Mouse (Mus musculus): ENCODE results near the gene Kifap3.
A peak's percentile ranks its signal among the peaks of the same experiment; 100 is the strongest.
"Not testable (repeated sequence)": the region's sequence is repeated elsewhere in the genome, so short reads cannot be mapped to it uniquely, and the experiment has no call there.

The Kifap3 gene

DNA sequence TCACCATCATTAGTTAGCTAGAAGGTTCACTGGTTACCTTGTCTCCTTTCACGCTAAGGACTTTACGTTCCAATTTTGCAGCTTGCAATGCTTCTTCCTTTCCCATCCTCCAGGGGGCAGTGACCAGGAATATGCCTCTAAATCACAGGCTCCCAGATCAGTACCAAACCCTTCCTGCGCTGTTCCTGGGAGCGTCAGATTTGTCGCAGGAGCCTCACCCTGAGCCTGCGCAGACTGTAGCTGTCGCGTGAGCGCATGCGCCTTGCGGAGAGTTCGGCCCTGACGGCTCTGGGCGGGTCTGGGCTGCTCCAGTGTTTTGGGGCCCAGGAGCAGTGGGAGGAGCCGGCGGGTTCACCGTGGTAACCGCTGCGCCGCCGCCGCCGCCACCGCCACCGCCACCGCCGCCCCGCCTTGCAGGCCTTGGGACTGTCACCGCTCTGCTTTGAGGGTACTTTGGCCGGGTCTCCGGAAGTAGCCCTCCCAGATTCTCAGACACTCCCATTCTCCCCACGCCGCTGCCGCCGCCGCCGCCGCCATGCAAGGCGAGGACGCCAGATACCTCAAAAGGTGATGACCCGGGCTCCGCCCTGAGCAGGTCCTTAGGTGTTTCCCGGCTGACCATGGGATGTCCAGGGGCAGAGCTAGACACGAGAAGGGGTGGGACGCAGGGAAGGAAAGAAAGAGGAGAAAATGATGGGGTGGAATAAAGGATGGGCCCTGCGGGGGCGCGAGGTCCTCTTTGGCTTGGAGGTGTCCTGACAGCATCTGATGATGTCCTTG is at the start of gene Kifap3:
TSS of gene Kifap3 (plus strand) at position 248 of the 780 bp plus-strand sequence.
- DNase-seq = peak; percentile 98

DNA sequence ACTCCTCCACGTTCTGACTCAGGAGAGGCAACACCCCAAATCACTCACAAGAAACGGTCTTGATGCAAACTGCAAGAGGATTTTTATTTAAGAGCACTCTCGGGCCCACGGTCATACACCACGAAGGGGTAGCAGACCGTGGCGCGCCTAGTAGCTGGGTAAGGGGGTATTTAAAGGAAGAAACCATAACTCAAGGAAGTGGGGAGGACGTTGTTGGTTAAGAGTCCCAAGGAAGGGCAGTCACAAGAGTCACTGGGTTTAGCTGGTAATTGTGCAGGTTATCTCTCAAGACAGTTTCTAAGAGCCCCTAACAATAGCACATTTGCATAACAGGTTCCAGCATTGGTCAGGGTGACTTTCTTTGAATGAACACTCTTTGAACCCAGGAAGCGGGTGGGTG is 48.2 kb upstream of the Kifap3 start:
- DNase-seq = not testable (repeated sequence)

DNA sequence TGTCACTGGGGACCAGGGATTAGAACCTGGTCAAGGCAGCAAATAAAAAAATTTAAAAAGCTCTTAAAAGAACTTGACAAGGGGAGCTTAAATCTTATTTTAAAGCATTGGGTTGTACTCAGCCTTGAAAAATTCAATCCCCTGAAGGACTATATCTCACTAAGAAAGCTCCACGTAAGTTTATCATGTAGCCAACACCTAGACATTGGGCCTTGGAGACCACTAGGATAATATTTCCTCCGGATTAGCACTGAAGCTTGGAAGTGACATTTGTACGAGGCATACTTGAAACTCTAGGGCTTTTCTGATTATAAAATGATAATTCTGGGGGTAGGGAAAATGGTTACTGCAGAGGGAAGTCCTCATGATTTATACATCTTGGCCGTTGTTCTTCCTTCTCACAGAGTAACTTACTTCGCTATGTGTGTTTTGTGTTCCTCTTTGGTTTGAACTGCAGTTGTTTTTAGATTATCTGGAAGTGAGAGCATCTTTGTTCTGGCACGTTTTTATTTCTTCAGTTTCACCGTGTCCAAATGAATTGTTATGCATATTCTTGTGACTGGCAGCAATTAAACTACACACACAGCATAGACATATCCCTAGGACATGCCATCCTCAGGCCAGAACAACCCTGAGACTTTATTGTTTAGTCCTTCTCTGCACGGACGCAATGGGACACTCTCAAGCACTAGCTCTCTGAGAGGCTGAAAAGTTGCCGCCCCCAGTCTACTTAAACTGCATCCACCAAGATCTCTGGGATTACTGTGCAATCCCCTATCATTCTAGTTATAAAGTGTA is 42.7 kb upstream of the Kifap3 start:
- peak; percentile 19 for DNase-seq

DNA sequence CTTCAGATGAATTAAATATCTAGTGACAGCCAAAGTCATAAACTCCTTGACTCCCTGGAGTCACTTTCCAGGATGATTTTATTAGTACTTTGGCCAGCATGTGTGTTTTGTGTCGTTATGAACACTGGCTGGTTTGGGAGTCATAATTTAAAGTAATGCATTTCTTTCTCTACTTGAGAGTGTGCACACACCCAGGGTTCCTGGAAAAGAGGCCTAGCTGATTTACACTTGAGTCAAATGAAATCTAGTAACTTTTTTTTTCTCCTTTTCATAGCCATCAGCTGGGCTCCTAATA is 42.2 kb upstream of the Kifap3 start:
- no peak for DNase-seq

DNA sequence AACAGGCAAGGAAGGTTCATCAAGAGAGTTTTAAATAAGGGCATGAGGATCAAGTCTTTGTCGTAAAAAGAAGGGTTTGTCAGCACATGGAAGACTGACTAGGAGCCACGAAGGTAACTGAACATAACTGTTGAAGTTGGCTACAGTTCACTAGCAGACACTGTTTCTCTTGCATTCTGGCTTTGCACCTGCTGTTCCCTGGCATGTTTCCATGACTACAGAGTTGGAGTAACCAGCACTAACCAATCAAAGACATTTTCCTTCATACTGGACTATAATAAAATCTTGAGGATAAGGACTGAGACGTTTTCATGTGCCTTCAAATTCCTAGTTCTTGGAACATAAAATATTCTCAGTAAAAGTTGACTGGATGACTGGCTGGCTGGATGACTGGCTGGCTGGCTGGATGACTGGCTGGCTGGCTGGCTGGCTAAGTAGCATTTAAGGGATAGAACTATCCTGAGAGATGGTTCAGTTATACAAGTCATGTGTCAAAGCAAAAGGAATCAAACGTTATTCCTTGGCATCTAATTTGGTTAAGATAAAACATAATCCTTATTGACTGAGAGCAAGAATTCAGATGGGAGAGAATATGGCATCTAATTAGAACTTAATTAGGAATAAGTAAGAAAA is 27.9 kb upstream of the Kifap3 start:
- DNase-seq = no peak

DNA sequence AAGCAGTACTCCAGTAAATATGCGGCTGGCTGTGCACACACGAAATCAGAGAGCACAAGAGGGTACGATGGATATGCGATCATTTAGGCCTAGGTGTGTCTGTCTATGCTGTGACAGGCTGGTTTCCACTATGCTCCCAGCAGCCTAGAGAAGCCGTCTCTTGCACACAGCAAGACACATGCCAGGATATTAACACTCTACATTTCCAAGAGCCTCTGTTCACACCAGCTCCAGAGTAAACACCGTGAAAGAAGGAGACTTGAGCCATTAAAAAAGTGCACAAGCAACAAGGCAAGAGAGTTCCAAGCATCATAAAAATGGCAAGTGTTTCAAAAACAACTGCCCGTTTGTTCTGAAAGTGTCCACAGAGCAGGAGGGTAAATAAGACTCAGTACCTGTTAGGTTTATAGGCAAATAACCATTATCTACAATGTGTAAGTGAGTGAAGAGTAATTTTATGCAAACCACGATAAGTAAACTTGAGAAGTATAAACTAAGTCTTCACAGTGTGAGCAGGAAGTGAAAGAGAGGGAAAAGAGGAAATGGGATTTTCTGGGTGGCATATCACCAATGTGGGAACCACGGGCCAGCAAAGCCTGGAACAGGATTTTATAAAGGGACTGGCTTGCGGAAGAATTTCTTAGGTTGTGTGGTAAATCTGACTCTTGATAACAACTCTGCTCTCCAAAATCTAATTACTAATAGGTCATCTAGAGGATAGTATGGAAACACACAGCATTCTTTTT is 21.7 kb upstream of the Kifap3 start:
- DNase-seq = no peak

DNA sequence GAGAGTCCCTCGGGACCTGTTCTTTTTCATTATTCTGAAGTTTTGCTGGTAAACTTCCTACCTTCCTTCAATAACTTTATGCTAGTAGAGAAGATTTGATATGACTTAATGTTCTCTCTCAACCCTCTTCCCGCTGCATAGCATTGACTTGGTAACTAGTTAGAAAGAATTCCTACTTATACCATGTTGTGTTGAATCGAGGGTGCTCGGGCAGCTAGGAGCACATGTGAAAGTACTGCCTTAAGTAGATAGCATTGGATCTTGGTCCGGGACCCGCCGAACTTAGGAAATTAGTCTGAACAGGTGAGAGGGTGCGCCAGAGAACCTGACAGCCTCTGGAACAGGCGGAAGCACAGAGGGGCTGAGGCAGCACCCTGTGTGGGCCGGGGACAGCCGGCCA is 4.2 kb downstream of the Kifap3 start:
- DNase-seq = not testable (repeated sequence)

DNA sequence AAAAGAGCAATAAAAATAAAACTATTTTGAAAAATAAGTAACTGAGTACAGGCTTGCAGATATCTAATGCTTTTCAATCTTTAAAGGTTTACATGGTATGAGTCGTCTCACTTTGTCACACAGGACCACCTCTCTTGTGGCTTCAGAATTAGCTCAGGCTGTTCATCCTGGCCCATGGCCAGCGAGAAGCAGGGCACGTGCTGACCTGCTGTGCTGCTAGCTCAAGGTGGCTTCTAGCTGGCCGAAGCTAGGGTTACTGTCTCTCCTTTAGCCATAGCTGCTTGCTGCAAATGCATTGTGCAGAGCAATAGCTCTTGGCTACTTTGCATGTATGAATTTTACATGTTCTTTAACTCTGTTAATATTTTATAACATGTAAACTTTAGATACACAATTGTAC is 42.0 kb downstream of the Kifap3 start:
- DNase-seq = peak; percentile 11

DNA sequence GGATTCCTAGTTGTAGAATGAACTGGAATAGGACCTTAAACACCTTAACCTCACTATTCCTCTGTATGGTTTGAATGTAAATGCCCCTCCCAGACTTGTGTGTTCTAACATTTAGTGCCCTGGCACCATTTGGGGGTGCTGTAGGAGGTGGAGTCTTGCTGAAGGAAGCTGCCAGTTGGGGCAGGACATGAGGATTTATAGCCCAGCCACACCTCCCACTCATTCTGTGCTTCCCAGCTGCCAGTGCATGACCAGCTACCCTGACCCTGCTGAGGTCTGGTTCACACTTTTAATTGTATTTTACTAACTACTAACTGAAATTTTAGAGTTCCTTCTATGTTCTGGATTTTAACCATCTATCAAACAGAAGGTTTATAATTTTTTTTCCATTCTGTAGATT is 50.1 kb downstream of the Kifap3 start:
- no peak for DNase-seq

DNA sequence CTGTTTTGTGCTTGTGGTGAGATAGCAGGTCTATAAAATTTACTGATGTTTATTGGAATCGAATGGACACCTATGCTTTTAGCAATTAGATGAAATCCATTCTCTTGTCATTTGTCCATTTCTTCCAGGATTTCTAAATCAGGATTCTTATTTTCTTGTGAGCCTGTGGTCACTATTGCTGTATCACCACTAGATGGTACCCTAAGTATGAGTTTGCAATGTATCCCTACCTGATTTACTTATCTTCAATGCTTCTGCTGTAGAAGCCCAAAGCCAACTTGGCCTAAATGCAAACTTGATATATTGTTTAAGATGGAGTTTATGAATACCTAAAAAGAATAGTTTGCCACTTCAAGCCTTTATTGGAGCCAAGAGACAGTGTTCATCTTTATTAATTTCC is 54.7 kb downstream of the Kifap3 start:
- DNase-seq = no peak

DNA sequence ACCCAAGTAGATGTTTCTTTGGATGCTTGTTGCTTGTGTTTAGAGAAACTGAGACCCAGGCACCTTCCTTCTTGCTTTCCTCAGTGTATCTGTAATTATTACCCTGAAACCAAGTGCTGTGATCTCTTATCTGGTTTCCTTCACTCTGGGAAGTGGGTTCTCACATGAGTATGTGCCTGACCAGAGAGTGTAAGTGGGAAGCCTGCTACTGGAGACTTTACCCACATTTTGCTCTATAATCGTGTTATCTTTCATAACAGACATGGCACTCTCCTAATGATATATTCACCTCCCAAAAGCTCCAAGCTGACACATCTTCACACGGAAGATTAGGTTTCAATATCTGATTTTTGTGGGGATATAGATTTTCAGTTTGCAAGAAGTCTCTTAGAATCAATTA is 55.7 kb downstream of the Kifap3 start:
- DNase-seq = no peak

DNA sequence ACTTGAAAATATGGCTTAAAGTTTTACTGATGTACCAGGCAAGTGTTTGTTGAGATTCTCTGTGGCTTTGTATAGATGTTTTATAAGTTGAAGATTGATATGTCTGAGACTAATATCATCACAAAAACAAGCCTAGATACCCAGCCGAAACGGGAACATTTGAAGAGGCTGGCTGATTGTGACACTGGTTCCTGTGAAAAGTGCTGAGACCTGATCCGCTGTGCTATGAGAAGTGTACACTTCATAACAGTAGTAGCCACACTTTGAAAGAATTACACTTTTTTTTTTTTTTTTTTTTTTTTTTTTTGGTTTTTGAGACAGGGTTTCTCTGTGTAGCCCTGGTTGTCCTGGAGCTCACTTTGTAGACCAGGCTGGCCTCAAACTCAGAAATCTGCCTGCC is 59.1 kb downstream of the Kifap3 start:
- DNase-seq = not testable (repeated sequence)

DNA sequence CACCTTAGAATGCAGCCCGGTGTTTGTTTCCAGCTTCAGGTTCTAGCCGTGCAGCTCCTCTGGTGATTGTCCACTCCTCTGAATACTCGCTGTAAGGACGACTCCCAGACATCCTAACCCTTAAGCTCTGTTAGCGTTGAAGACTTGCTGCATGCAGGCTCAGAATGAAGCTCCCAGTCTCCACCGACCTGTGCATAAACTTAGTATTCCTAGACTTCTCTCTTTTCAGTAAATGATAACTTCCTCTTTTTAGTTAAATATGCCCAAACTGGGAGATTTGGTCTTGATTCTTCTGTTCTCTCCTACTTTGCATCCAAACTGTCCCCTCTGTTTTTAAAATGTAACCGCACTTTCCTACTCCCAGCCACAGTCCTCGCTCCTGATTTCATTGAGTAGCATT is 61.2 kb downstream of the Kifap3 start:
- no peak for DNase-seq

DNA sequence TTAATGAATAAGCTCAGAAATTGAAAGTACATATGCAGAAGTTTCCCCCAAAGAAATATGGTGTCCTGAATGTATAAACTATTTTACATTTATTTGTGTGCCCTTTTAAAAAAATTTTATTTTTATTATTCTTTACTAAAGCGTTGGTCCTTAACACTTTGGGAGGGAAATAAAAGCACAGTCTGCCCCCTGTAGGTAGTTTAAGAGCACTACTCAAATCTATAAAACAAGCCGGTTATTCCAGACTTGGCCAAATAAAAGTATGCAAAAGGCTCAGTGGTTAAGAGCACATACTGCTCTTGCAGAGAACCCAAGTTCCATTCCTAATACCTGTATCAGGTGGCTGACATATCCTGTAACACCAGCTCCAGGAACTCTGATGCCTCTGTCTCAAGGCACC is 62.9 kb downstream of the Kifap3 start:
- DNase-seq = no peak

DNA sequence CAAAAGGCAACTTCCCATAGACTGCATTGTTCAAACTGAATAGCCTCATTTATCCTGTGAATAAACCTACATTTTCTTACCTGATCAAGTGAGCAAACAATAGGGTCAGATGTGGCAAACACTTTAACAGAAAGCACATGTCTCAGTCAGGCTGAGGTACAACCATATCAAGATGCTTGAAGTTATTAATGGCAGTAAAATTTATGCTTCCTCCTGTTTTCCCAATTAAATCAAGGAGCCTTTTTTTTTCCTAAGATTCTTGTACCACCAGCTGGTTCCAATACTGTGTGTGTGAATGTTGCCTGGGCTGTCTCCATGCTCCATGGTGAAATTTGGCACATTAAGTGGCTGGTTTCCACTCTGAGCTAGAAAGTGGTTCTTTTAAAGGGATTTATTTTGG is 64.5 kb downstream of the Kifap3 start:
- DNase-seq = no peak

DNA sequence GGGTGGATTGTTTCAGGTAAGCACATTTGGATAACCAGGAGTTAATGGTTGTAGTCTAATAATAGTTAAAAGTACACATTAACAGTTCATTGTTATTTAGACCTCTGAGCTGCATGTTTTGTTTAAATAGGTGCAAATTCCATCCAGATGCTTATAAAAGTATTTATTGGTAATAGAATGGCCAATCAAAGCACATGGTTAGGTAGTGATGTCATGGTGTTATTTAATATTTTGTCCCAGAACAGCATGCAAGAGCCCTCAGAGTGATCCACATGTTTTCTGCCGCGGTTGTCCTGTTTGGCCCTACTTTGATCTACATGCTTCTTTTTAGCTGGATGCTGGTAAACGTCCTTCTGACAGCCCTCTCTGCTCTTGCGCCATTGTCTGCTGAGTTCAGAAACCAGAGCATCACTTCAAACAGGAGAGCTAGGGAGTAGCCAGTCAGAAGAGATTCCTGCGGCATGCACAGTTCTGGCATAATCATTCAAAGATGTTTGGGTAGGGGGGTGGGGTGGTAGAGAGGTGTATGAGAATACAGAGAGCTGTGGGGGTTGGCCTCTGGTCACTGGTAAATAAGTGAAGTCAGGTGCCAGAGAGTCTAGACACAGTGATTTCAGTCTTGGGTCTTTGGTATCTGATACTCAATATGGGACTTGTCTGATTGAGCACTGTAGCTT is 73.6 kb downstream of the Kifap3 start:
- DNase-seq = no peak

DNA sequence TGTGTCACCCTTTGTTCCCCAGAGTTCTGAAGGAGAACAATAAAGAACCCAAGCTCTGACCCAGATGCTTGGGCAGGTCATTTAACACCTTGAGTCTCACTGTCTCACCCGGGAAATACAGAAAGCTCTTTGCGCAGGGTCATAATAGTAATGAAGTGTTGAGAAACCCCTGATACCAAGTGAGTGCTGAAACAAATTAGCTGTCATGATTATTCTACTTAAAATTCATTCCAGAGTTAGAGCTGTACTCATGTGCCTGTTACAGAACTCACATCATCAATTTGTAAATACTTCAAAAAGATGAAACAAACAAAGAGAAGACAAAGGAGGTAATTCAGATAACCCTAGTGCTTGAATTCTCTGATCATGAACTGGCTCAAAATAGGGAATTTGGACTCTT is 79.0 kb downstream of the Kifap3 start:
- DNase-seq = no peak

DNA sequence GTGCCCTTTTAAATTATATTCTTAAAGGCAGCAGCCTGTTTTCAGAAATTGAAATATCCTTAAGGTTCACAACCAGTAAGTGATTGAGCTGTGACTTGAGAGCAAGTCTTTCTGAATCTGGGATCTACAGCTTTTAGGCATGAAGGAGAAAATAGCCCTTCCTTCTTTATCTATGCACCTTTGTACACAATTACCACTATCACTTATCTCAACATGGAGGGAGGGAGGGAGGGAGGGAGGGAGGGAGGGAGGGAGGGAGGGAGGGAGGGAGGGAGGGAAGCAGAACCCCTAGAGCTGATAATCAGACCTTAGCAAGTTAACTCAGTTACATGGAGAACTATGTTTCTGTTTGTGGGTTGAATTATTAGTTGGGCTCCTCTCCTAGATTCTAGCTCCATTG is 82.2 kb downstream of the Kifap3 start:
- DNase-seq = no peak

DNA sequence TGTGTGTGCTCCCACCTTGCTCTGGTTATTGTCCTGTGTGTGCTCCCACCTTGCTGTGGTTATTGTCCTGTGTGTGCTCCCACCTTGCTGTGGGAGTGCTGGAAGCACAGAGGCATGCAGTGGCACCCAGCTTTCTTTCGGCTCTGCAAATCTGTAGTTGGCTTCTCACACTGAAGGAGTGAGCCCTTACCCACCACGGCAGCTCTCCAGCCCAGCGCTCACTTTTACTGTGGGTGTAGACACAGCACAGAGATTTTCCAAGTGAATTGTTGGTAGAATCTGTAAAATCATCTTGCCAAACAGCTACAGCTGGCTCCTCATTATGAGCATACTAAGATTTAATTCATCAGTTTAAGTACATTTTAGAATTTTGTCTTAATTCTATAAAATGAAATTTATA is 93.8 kb downstream of the Kifap3 start:
- DNase-seq = no peak

DNA sequence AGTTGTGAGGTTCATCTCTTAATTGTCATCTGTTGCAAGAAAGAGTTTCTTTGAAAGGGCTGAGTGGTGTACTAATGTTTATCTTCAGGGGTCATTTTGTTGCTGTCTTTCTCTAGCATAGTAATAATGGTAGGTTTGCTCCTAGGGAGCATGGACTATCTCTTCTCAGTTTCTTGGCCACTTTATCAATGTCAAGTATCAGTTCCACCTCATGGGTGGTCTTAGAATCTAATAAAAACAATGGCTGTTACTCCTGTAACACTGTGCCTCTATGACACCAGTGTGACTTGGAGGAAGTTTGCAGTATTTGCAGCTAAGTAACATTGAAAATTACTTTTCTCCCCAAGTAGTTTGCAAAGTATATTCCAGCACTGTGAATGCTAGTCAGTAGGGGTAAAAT is 110.2 kb downstream of the Kifap3 start:
- no peak for DNase-seq

DNA sequence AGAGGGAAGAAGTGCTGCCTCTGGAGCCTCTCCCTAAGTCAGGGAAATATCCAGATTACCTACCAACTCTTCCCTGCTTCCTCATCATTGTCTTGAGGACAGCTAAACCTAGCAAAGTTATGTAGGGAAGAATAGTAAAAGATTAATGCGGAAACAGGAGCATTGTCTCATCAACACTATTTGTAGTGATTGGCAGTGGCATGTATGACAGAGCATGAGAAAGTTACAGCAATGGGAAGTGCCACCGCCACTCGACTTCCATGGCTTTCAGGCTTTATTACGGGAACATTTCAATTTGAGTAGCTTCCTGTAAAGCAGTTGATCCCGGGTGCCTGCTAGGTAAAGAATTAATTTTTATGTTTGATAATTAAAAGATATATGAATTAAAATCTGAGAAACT is 113.9 kb downstream of the Kifap3 start:
- no peak for DNase-seq

DNA sequence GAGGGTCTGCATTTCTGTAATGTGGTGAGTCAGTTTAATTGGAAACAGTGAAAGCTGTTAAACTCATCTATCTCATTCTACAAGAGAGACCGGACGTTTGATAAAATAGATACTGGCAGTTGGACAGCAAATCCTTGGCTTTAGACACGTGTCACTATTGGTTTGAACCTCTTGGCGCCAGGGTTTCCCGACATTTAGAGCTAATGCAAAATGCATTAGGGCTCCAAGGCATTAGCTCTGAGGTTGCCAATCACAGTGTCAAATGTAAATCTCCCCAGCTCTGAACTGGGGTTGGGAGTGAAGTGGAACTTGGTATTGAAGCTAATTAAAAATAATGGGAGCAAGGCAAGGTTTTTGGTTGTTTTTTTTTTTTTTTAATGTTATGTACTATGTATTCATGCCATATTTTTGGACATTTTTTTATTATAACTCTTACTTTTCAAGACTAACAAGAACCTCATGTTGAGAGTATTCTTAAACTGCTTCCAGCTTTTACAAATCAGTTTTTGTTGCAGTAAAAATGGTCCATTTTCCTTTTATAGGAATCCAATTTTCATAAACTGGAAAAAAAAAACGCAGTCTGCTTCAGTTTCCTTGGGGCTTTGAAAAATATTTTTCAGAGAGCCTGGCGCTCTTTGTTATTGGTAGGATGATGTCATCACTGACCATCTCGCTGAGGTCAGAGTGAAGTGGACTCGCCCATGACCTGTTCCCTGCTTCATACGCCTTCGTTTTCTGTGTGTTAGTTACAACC is 114.6 kb downstream of the Kifap3 start:
- DNase-seq = no peak
